Mouse (Mus musculus) ES-Bruce4 (cell line): Measurements from ENCODE around the gene Dscaml1.

Source experiments
- CTCF ChIP-seq: IDR thresholded peaks from one replicate; pipeline ENCODE4 v1.8.1; 2011; ENCODE audit warnings: low read depth, low read length
- POLR2A ChIP-seq: IDR thresholded peaks from one replicate; pipeline ENCODE4 v1.8.1; 2011; ENCODE audit warnings: low read length; ENCODE audit not compliant: insufficient read depth

GRCm38 (mm10) chr9:45510806-45511546 lies 84.5 kb downstream of the Dscaml1 start:
- no peak for TF ChIP-seq POLR2A
- no peak for TF ChIP-seq CTCF
